Mouse (Mus musculus): ENCODE measurements around the gene Hist2h4.
"Not testable (repeated sequence)": the region's sequence is repeated elsewhere in the genome, so short reads cannot be mapped to it uniquely, and the experiment has no call there.

The Hist2h4 gene

DNA sequence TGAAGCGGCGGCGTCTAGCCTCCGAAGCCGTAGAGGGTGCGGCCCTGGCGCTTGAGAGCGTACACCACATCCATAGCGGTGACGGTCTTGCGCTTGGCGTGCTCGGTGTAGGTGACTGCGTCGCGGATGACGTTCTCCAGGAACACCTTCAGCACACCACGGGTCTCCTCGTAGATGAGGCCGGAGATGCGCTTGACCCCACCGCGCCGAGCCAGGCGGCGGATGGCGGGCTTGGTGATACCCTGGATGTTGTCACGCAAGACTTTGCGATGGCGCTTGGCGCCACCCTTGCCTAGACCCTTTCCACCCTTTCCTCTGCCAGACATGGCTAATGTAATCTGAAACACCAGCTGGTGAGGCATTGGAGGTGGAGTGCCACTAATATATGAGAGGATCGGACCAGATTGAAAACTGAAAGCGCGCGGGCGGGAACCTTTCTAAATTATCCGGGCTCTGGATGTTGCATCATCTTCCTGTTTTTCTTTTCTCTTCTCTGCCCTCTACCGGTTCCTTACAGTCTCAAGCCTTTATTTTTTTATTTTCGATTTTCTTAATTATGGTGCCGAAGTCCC, at the start of gene Hist2h4:
TSS of gene Hist2h4 (minus strand) at position 333 of the 572 bp plus-strand sequence.
- DNase-seq (ENCODE audit: low spot score): peak; percentile 99

DNA sequence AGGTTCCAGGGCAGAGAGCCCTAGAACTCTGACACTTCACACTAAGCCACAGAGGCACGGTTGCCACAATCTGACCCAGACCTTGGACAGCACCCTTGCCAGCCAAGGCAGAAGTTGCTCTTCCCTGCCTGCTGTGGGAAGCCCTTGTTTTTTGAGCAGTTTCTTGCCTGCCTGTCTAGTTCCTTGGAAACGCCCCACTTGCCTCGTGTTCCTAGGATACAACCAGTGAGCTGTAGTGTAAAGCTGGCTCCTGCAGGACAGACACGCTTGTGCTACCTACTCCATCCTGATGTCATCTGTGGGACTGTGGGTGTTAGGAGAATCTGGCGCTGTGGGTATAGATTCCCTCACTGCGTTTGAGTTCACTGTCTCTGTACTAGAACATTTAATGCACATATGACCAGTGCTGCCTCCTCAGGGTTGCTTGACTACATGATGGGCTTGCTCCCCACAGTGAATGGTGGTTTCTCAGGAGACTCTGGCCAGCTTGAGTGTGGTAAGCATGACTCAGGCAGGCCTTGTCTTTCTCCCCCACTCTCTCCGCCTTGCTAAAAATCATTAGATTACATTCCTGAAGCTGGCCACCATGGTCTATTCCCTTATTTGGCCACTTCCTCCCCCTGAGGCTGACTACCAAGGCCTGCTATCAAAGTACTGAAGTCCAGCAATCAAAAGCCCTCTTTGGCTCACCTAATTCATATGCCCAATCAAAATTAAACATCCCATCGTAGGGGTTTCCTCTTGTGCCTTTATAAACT, 49.4 kb upstream of the Hist2h4 start:
- DNase-seq (ENCODE audit: low spot score): no peak

DNA sequence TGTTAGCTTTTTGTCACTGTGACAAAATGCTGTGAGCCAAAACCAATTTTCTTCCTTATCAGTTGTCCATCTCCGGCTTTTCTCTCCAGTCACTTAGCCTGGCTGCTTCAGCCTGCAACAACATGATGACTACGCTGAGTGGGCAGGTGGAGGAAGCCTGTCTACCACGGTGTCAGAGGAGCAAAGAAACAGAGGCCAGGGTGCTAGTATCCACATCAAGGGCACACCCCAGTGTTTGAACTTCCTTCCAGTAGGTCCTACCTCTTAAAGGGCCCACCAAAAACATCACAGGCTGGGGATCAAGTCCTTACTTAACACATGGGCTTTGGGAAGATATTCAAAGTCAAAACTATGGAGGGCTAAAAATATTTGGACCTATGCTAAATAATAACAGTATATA, 46.3 kb upstream of the Hist2h4 start:
- no peak for DNase-seq (ENCODE audit: low spot score)

DNA sequence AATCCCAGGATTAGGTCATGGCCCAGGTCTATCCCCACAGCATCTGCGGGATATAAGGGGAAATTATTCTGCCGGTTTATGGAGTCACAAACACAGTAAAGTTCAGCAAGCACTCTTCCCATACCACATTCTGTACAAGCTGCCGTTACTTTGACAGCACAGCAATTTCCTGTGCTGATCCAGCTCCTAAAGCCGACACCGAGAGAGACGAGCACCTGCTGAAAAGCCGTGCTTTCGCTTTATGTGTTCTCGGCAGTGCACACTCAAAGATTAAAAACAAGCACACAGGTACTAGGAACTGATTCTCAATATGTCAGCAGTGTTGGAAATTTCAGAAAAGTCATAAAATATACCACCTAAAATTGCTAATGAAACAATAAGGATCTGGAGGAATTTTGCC, 43.4 kb upstream of the Hist2h4 start:
- DNase-seq (ENCODE audit: low spot score): no peak

DNA sequence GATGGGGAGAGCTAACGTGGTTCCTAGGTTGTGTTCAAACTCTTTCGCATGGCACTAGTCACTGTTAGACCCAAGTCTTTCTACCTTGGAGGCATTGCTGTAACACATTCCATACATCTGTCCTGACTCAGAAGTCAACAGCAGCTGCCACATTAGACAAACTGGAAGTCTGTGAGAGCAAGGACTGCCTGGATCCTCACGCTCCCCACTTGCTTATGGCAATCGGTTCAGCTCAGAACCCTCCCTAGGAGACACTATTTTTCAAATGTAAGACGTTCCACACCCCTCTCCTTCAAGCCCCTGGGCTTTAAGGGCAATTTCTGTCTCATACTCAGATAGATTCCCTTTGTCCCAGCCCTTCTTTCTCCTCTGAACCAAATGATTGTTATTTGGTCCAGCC, 39.0 kb upstream of the Hist2h4 start:
- no peak for DNase-seq (ENCODE audit: low spot score)

DNA sequence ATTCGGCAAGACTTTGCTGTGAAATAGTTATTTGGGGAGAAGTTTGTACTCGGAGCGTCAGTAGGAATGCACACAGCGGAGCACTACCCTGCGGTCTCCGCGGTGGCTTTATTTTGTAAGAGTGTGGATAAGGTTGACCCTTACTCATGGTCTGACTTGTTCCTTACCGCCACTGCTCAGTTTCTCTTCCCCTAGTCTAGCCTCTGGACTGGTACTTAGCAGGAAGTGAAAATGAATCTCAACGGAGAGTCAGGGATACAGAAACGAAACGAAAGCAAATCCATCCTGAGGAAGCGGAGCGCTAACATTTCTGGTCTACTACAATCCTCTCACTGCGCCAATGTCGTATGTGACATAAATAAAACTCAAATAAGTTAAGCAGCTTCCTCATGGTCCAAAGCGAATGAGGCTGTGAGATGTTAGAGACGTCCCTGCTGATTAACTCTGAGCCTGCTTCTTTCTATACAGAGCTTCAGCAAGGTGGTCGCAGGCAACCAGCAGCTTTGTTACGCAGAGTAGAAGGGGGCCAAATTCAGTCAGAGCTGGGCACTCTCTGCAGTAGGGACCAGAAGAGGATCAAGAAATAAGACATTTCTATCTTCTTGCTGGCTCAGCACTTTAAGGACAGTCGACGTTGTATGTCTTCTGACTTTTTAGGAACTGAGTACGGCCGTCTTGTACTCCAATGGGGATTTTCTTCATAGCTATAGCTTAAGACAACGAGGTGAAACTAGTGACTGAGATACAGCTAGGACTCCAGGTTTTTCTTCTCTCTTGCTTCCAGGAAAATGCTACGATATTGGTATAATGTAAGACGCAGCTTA, 37.8 kb upstream of the Hist2h4 start:
- DNase-seq (ENCODE audit: low spot score): no peak

DNA sequence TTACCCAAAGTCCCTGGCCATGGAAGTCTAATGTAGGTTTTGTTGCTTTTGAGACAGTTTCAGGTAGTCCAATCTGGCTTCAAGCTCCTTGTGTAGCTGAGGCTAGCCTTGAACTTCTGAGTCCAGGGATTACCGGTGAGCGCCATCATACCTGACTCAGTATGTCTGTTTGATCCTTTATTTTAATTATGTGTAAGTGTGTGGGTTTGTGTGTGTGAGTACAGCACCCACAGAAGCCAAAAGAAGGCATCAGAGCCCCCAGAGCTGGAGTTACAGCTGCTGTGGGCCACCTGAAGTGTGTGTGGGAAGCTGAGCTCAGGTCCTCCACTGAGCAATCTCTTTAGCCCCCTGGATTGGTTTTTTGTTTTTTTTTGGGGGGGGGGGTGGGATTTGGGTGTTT, 36.5 kb upstream of the Hist2h4 start:
- no peak for DNase-seq (ENCODE audit: low spot score)

DNA sequence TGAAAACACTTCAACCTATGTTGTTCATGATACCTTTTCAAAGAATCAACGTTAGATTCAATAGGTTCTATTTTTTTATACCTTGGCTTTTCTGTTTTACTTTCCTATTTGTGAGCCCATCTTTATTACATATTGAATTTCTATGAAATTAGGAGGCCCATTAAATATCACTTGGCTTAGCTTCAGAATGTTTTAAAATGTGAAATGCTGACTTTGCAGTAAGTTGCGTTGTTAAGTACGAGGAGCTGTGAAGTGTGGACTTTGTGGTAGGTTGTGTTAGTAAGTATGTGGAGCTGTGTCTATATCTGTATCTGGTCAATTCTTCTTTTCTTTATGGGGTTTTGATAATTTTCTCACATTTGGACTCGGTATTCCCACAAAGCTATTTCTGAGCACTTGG, 35.2 kb upstream of the Hist2h4 start:
- DNase-seq (ENCODE audit: low spot score): no peak

DNA sequence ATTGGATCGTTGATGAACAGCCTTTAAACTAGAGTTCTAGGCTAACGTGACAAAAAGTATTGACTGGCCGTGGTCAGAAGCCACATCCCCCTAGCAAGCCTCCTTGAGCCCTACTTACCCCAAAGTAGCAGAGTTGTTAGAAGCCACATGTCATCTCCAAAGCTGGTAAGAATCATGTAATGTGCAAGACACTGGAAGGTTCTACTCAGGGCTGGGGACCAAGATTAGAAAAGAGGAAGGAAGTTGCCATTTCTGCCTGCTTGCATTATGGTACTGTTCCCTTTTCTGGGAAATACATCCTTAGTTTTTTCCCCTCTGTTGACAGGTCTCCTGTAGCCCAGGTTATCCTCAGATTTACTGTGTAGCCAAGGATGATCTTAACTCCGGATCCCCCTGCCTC, 30.7 kb upstream of the Hist2h4 start, which contains the start of gene Fcgr1:
TSS of gene Fcgr1 (minus strand) at position 183 of the 400 bp plus-strand sequence.
- no peak for DNase-seq (ENCODE audit: low spot score)

DNA sequence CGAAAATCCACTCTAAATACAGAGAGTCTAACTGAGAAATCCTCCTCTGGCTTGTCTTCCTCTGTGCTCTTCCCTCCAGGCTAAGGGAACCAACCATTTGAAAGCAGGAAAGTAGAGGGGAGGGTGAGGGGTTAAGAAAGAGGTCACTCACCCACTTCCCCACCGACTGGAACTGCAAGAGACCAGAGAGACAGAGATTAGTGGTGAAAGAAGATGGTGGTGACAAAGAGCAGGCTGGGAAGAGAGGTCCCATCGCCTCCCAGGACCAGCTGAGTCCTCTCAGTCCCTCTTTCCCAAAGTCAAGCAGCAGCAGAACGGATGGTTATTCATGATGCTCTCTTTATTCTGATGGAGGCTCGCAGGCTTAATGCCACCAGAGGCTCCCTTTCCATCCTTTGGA, 30.3 kb upstream of the Hist2h4 start:
- DNase-seq (ENCODE audit: low spot score): no peak

DNA sequence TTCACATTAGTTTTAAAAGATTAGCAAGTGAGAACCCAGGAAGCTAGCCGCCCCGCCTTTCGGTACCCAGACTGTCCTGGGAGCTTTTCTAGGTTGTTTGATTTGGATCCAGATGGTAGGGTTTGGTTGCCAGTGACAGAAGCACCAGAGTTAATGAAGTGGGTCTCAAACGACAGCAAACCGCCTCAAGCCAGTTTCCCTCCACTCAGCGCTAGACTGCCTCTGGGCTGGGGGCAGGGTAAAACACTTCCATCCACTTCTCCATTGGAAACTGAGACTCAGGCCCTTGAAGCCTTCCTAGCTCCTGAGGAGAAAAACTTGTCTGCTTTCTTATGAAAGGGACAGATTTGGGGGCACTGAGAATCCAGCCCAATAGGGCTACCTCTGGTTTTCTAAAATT, 29.5 kb upstream of the Hist2h4 start:
- no peak for DNase-seq (ENCODE audit: low spot score)

DNA sequence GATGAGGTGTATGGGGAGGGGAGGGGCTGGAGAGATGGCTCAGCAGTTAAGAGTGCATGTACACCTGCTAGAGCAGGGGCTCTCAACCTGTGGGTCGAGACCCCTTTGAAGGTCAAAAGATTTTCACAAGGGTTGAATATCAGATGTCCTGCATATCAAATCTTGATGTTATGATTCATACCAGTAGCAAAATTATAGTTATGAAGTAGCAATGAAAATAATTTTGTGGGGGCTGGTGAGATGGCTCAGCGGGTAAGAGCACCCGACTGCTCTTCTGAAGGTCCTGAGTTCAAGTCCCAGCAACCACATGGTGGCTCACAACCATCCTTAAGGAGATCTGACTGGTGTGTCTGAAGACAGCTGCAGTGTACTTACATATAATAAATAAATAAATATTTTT, 27.6 kb upstream of the Hist2h4 start:
- not testable (repeated sequence) for DNase-seq (ENCODE audit: low spot score)

DNA sequence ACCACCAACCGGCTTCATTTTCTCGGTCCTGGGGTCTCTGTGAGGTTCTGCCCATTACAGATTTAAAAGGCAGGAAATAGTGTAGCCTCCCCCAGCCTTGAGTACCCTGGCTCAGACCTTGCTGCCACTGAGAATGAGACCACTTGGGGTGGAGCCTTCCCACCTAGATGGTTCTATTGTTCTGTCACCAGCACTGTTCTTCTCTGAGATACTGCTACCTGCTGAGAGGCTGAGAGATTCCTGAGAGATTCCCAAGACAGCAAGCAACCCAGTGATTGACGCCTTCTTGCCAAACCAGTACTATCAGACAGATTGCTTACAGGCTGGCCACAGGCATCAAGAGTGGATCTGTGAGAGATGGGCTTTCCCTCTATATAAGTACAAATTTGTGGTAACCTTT, 26.1 kb upstream of the Hist2h4 start:
- no peak for DNase-seq (ENCODE audit: low spot score)

DNA sequence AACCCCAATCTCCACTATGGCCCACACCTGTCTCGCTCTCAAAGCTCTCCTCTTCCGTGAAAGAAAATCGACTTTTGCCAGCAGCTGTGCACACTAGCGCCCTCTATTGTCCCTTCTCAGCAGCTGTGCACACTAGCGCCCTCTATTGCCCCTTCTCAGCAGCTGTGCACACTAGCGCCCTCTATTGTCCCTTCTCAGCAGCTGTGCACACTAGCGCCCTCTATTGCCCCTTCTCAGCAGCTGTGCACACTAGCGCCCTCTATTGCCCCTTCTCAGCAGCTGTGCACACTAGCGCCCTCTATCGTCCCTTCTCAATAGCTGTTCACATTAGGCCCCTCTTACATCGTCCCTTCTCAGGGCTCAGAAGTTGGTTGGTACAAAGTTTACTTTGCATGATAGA, 24.2 kb upstream of the Hist2h4 start:
- not testable (repeated sequence) for DNase-seq (ENCODE audit: low spot score)

DNA sequence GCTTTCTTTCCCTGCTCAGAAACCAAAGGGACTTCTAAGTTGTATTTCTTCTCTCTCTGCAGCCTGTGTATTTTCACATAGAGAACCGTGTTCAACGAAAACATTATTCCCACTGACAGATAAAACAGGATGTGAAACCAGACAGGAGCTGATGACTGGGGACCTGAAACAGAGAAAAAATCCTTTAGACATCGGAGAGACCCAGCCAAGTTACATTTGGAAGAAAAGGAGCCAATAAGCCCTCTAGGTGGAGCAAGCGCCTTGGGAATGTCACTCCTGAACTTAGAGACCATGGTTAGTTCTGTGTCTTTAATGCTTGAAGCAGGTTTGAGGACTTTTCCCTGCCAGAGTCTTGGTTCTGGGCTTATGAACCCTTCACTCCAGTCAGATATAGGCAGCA, 21.3 kb upstream of the Hist2h4 start:
- peak; percentile 61 for DNase-seq (ENCODE audit: low spot score)

DNA sequence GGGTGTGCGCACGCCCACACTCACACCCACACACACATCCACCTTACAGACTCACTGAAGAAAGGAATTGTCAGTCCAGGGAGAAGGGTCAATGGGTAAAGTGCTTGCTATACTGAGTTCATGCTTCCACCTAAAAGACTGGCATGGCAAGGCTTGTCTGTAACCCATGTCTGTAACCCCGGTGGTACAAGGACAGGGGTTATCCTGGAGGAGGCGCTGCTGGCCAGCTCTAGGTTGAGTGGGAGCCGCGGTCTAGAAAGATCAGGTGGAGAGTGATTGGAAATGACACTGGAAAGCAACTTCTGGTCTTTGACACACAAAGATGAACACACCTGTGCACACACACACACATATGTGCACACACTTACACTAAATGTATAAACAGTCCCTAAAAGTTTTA, 17.5 kb upstream of the Hist2h4 start:
- no peak for DNase-seq (ENCODE audit: low spot score)

DNA sequence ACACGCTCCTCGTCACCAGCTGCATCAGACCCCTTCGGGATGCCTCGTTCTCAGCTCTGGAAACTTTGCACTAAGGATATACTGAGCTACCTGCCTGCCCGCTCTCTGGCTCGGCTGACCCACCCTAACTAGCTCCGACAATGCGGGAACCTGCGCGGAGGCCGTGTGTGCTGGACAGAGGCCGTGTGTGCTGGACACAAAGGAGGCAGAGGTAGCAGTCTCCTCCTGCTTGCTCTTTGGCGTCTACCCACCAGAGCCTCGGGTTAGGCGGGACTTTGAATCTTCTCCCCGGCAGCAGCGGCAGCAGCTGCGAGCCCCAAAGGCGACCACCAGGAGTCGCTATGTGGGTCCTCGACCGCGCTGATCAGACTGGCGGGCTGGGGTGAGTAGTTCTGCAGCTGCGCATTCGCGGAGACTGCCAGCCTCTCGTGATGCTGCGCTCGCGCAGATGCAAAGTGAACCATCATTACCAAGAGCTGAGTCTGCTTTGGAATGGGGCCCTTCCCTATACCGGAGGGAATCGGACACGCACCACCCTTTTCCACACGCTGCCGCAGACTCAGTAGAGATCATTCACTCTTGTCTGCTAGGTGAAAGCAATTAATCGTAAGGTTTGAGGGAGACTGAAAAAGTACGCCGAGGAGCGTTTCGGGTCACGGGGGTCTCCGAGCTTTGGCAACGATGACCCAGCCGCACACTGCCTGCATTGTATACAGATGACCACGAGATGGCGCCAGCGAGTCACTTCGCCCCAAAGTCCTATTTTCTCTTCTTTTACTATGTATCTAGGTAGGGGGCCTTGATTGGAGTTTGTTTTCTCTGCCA, 14.9 kb upstream of the Hist2h4 start:
- DNase-seq (ENCODE audit: low spot score): peak; percentile 71

DNA sequence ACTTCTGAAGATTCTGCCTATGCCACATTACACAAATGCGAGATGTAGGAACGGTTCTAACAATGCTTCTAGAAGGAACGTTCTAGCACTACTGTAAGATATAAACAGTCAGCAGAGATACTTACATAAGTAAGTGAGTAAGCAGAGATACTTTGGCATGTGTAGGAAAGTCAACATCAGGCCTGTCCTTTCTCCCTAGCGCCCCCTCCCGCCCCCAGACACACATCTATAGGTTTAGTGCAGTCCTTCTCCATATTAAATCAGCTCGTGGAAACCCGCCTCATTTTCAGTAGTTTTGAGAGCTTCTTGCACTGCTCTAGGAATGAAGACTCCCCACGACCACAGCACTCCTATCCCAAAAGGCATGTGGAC, 14.3 kb upstream of the Hist2h4 start:
- DNase-seq (ENCODE audit: low spot score): no peak

DNA sequence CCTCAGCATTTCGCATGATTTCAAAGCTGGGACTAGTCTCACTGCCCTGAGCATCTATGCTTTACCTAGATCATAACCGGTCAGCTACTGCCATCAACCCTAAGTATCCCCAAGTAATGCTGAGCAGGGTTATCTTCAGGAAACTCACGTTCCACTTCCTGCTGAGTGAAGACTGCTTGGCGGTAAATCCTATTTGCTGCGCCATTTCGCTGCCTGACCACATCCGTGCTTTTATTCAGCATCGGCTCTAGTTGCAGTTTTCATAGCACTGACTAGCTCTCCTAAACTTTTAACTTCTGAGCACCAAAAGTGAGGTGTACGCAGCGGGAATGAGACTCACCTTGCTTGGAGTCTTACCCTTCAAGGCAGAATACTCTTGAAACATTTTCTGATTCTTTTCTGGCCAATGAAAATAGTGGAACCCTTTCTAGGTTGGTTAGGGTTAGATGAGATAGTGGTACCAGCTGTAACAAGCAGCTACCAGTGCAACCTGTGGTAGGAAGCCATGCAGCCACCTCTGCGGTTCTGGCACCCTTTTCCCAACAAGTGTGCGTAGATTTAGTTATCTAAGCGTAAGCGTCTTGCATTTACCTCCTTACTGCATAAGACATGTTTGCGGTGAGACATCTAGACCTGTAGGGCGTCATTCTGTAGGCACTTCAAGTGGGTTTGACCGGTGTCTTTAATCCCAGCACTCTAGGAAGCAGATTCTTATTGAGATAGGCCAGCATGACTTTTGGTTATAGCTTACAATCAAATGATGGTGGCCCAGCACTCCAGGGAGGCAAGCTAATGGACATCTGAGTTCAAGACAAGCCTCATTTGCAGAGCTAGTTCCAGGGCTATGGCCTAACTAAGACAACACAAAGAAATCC, 10.7 kb upstream of the Hist2h4 start:
- DNase-seq (ENCODE audit: low spot score): no peak

DNA sequence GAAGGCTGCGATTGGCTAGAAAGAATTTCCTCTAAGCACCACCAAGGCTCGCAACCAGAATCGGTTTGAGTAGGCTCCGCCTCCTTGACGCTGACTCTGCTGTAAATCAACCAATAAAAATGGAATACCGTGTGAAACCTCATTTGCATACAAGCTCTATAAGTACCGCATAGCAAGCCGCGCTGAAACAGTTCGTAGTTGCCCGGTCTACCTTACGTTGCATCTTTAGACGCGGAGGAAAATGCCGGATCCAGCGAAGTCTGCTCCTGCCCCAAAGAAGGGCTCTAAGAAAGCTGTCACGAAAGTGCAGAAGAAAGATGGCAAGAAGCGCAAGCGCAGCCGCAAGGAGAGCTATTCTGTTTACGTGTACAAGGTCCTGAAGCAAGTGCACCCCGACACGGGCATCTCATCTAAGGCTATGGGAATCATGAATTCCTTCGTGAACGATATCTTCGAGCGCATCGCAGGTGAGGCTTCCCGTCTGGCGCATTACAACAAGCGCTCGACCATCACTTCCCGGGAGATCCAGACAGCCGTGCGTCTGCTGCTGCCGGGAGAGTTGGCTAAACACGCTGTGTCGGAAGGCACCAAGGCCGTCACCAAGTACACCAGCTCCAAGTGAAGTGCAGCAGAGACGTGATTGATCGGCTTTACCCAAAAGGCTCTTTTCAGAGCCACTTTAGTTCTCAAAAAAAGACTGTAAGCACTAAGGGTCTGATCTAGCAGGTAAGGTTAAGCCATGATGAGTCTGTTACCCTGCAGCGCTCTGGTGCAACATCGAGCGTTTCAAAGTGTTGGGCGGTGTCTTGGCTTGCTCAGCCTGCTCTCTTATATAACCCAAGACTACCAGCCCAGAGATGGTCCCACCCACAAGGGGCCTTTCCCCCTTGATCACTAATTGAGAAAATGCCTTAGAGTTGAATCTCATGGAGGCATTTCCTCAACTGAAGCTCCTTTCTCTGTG, 6.7 kb upstream of the Hist2h4 start, which contains the start of gene Hist2h2bb:
TSS of gene Hist2h2bb (plus strand) at position 242 of the 964 bp plus-strand sequence.
- peak; percentile 96 for DNase-seq (ENCODE audit: low spot score)

Measured in layer of hippocampus, adult 9-10 months (tissue).